27 mouse cellular contexts compared by ENCODE assay signal in genomic region chr6:120319129-120319528, GRCm38 (mm10). TPM values are rescaled to one million over a fixed set of nuclear protein-coding genes. Genes with fewer than 3 reads are reported as not detected.
DNase-seq lines count a peak whose midpoint lies in the region; ATAC-seq and TF ChIP-seq lines count a peak whose summit lies in the region.
"Had no signal": no experiment of that assay in that cellular context is flagged by ENCODE, and none has a peak within 500 bp of the region (broad histone marks: within the 10 kb centered on the region; RNA-seq: fewer than 3 reads in every experiment).

No protein-coding gene starts in this region.

- no peak overlapping the region for H3K9ac ChIP-seq in lung, postnatal 0 days (replicated peaks; ENCODE audit: low read depth)
- no peak overlapping the region for H3K9ac ChIP-seq in stomach, embryonic 16.5 days (ENCODE audit: low read length)
- H3K9ac ChIP-seq: embryonic facial prominence, embryonic 12.5 days; forebrain, embryonic 13.5 days had no signal

- no peak for TF ChIP-seq CTCF in lung, postnatal 0 days (IDR thresholded peaks at IDR 0.05)
- no peak for TF ChIP-seq CTCF in small intestine, adult 2 months (IDR thresholded peaks at IDR 0.05; ENCODE audit: extremely low read depth, insufficient read length, insufficient replicate concordance, low read depth, low read length)

- peak; percentile 26 for DNase-seq in heart, postnatal 4 days
- no peak for DNase-seq in heart, postnatal 36 days
- DNase-seq in lung, postnatal 0 days (ENCODE audit: low spot score): peak; percentile 26
- DNase-seq in lung, postnatal 14 days: no peak
- no peak for DNase-seq in layer of hippocampus, adult 9-10 months (ENCODE audit: low spot score)
- no peak for DNase-seq in frontal cortex, postnatal 25 days (ENCODE audit: low spot score in 2 of 2)
- DNase-seq: adrenal gland, adult 8-10 months; adrenal gland, postnatal 14 days; adrenal gland, postnatal 36 days; B cell, adult 2 months; cerebellum, adult 11-12 months; cerebellum, adult 2 months; cerebellum, adult 9-10 months; cerebellum, postnatal 10 days; cerebellum, postnatal 25 days had no signal

- no peak for TF ChIP-seq POLR2A in small intestine, adult 2 months (IDR thresholded peaks at IDR 0.05; ENCODE audit: low read depth, low read length)

- intact Hi-C loops in heart, postnatal 36 days (cut with DNase I): no loop called here

- H3K27me3 ChIP-seq in lung, postnatal 0 days (replicated peaks; ENCODE audit: insufficient read depth, low read length): no peaks in the 10 kb centered on the region
- H3K27me3 ChIP-seq in small intestine, adult 2 months (ENCODE audit: control insufficient read depth, insufficient read depth, low read length): no peaks in the 10 kb centered on the region
- H3K27me3 ChIP-seq in stomach, embryonic 16.5 days (ENCODE audit: control insufficient read depth, insufficient read depth, low read length): no peaks in the 10 kb centered on the region
- H3K27me3 ChIP-seq: CH12.LX; embryonic facial prominence, embryonic 12.5 days; forebrain, embryonic 13.5 days; Patski had no signal

- 53% methylated on average over 9 of the region's 9 CpGs for WGBS in lung, postnatal 0 days
- WGBS in small intestine, adult 2 months: 27% methylated on average over 9 of the region's 9 CpGs
- 54% methylated on average over 9 of the region's 9 CpGs for WGBS in stomach, embryonic 16.5 days

- ATAC-seq in lung, postnatal 0 days: peak; percentile 41; the same call in 1 of the 2 replicates
- peak; percentile 60; the same call in 1 of the 2 replicates for ATAC-seq in stomach, embryonic 16.5 days (ENCODE audit: insufficient read depth, low FRiP score)
- ATAC-seq: activated CD4-positive, CD25-positive, alpha-beta regulatory T cell, adult 4 months; CD4-positive, CD25-positive, alpha-beta regulatory T cell, adult 4 months; forebrain, embryonic 13.5 days; Patski had no signal

- H3K4me3 ChIP-seq in lung, postnatal 0 days (ENCODE audit: low read depth, low read length): no peak overlapping the region
- no peak overlapping the region for H3K4me3 ChIP-seq in small intestine, adult 2 months (ENCODE audit: low read depth, low read length)
- H3K4me3 ChIP-seq in stomach, embryonic 16.5 days (replicated peaks; ENCODE audit: low read length): no peak overlapping the region
- H3K4me3 ChIP-seq: embryonic facial prominence, embryonic 10.5 days; embryonic facial prominence, embryonic 12.5 days; forebrain, embryonic 13.5 days had no signal

- no peaks in the 10 kb centered on the region for H3K9me3 ChIP-seq in lung, postnatal 0 days (ENCODE audit: low read length)
- no peaks in the 10 kb centered on the region for H3K9me3 ChIP-seq in stomach, embryonic 16.5 days (replicated peaks; ENCODE audit: control insufficient read depth, low read length)
- H3K9me3 ChIP-seq: embryonic facial prominence, embryonic 10.5 days; embryonic facial prominence, embryonic 12.5 days; forebrain, embryonic 13.5 days; G1E had no signal

- no peaks in the 10 kb centered on the region for H3K36me3 ChIP-seq in lung, postnatal 0 days (ENCODE audit: insufficient read depth, low read length)
- H3K36me3 ChIP-seq in small intestine, adult 2 months (ENCODE audit: control insufficient read depth, insufficient read depth, low read length): no peaks in the 10 kb centered on the region
- H3K36me3 ChIP-seq in stomach, embryonic 16.5 days (ENCODE audit: control insufficient read depth, insufficient read depth, low read length): no peaks in the 10 kb centered on the region
- H3K36me3 ChIP-seq: embryonic facial prominence, embryonic 12.5 days had no signal

- H3K4me1 ChIP-seq in lung, postnatal 0 days (ENCODE audit: insufficient read depth, low read depth, low read length): no peaks in the 10 kb centered on the region
- peaks cover 4% of the 10 kb centered on the region for H3K4me1 ChIP-seq in small intestine, adult 2 months (ENCODE audit: control insufficient read depth, insufficient read depth, insufficient read length, low read length)
- no peaks in the 10 kb centered on the region for H3K4me1 ChIP-seq in stomach, embryonic 16.5 days (ENCODE audit: control insufficient read depth, insufficient read depth, low read length)
- H3K4me1 ChIP-seq: embryonic facial prominence, embryonic 10.5 days; embryonic facial prominence, embryonic 12.5 days; forebrain, embryonic 13.5 days had no signal

- TF ChIP-seq EP300 in lung, postnatal 0 days (IDR thresholded peaks at IDR 0.05): no peak

- H3K27ac ChIP-seq in lung, postnatal 0 days (ENCODE audit: low read length): no peak overlapping the region
- peak overlapping the region; percentile 54; the same call in 1 of the 2 replicates for H3K27ac ChIP-seq in small intestine, adult 2 months (ENCODE audit: insufficient read depth, low read depth, low read length)
- H3K27ac ChIP-seq in stomach, embryonic 16.5 days (ENCODE audit: low read length): no peak overlapping the region
- H3K27ac ChIP-seq: embryonic facial prominence, embryonic 10.5 days; embryonic facial prominence, embryonic 12.5 days; forebrain, embryonic 13.5 days had no signal

- H3K4me2 ChIP-seq in lung, postnatal 0 days (replicated peaks; ENCODE audit: low read depth, low read length): no peak overlapping the region
- no peak overlapping the region for H3K4me2 ChIP-seq in stomach, embryonic 16.5 days (ENCODE audit: low read depth, low read length)
- H3K4me2 ChIP-seq: embryonic facial prominence, embryonic 12.5 days; forebrain, embryonic 13.5 days had no signal

RNA-seq across cellular contexts. Expression of gene B4galnt3, which starts 24.8 kb away (rescaled TPM):
- total RNA-seq in heart, postnatal 4 days (2021): under 1 TPM; 0.65 to 0.81 TPM
- total RNA-seq in heart, postnatal 36 days (2021): under 1 TPM; 0.27 to 0.39 TPM
- polyA plus RNA-seq in lung, postnatal 0 days (2015; fragmentation: Nextera tagmentation; extraction: Ambion mirVana): 0.04 TPM in 1 of 2 replicates, not detected in the other
- 12.2 and 15.8 TPM in 2 replicates for polyA plus RNA-seq in small intestine, adult 2 months (2012; rRNA removed)
- 0.68 and 0.77 TPM in 2 replicates for polyA plus RNA-seq in stomach, embryonic 16.5 days (2015; fragmentation: Nextera tagmentation; extraction: Ambion mirVana)
- total RNA-seq: G1E had no signal
- polyA plus RNA-seq: CD4-positive, CD25-positive, alpha-beta regulatory T cell, adult 4 months; forebrain, embryonic 11.5 days; forebrain, embryonic 13.5 days; G1E had no signal

RNA-seq across cellular contexts. Expression of gene D330020A13Rik, which starts 25.0 kb away (rescaled TPM):
- total RNA-seq in heart, postnatal 4 days (2021): not detected
- total RNA-seq in heart, postnatal 36 days (2021): not detected
- not detected in 2 replicates for polyA plus RNA-seq in lung, postnatal 0 days (2015; fragmentation: Nextera tagmentation; extraction: Ambion mirVana)
- 0.29 TPM in 1 of 2 replicates, not detected in the other for polyA plus RNA-seq in small intestine, adult 2 months (2012; rRNA removed)
- polyA plus RNA-seq in stomach, embryonic 16.5 days (2015; fragmentation: Nextera tagmentation; extraction: Ambion mirVana): not detected in 2 replicates
- total RNA-seq: adrenal gland, postnatal 14 days; CH12.LX; G1E had no signal
- polyA plus RNA-seq: activated CD4-positive, CD25-positive, alpha-beta regulatory T cell, adult 4 months; CD4-positive, CD25-positive, alpha-beta regulatory T cell, adult 4 months; cortical plate, adult 2 months; forebrain, embryonic 11.5 days; G1E had no signal

RNA-seq across cellular contexts. Expression of gene Kdm5a, which starts 44.8 kb away (rescaled TPM):
- 10 to 100 TPM; 44.8 to 45.7 TPM for total RNA-seq in heart, postnatal 4 days (2021)
- total RNA-seq in heart, postnatal 36 days (2021): 10 to 100 TPM; 31.4 to 33.9 TPM
- polyA plus RNA-seq in lung, postnatal 0 days (2015; fragmentation: Nextera tagmentation; extraction: Ambion mirVana): 32.7 and 35.3 TPM in 2 replicates
- 0.48 and 1.1 TPM in 2 replicates for polyA plus RNA-seq in small intestine, adult 2 months (2012; rRNA removed)
- 37.5 and 39.4 TPM in 2 replicates for polyA plus RNA-seq in stomach, embryonic 16.5 days (2015; fragmentation: Nextera tagmentation; extraction: Ambion mirVana)

RNA-seq across cellular contexts. Expression of gene Ccdc77, which starts 45.0 kb away (rescaled TPM):
- 10 to 100 TPM; 10.5 to 12.2 TPM for total RNA-seq in heart, postnatal 4 days (2021)
- total RNA-seq in heart, postnatal 36 days (2021): 1 to 10 TPM; 4.1 to 5.8 TPM
- polyA plus RNA-seq in lung, postnatal 0 days (2015; fragmentation: Nextera tagmentation; extraction: Ambion mirVana): 8.6 and 9.2 TPM in 2 replicates
- polyA plus RNA-seq in small intestine, adult 2 months (2012; rRNA removed): 0.48 and 0.58 TPM in 2 replicates
- polyA plus RNA-seq in stomach, embryonic 16.5 days (2015; fragmentation: Nextera tagmentation; extraction: Ambion mirVana): 19.3 and 20.8 TPM in 2 replicates

Comparison
In these comparisons a context has a peak if more than half of its experiments do, and no peak if none do; other contexts are left out.
1. DNase-seq: peak in heart, postnatal 4 days (single experiment) and lung, postnatal 0 days (single experiment); none in heart, postnatal 36 days (0 of 2), lung, postnatal 14 days (single experiment), layer of hippocampus, adult 9-10 months (single experiment) and frontal cortex, postnatal 25 days (0 of 2).
2. RNA of gene Kdm5a, which starts 44.8 kb away (polyA plus RNA-seq): 37.5 to 39.4 TPM in stomach, embryonic 16.5 days and 32.7 to 35.3 TPM in lung, postnatal 0 days; 0.48 to 1.1 TPM in small intestine, adult 2 months; every median in the first group is over 10 times any median in the second.